Mouse (Mus musculus): Measurements from ENCODE around the gene Morc2a. TPM values are rescaled to one million over a fixed set of nuclear protein-coding genes. Genes with fewer than 3 reads are reported as not detected.
A peak's percentile ranks its signal among the peaks of the same experiment; 100 is the strongest.
"Not testable (repeated sequence)": the region's sequence is repeated elsewhere in the genome, so short reads cannot be mapped to it uniquely, and the experiment has no call there.

The Morc2a gene
- 25.9 and 31.0 TPM in 2 replicates for polyA plus RNA-seq (2015; fragmentation: Nextera tagmentation; extraction: Ambion mirVana)

GRCm38 (mm10) chr11:3648964-3649841 is at the start of gene Morc2a:
Morc2a (plus strand) TSS chr11:3649191.
- H3K9ac ChIP-seq (ENCODE audit: low read depth, low read length): peak within 1 kb of the TSS; percentile 80
- WGBS: under 1% methylated on average over 76 of the region's 81 CpGs
- H3K9me3 ChIP-seq (ENCODE audit: control insufficient read depth, low read length): peaks cover 14% of the 10 kb centered on the region
- peaks cover 24% of the 10 kb centered on the region for H3K36me3 ChIP-seq (ENCODE audit: control insufficient read depth, insufficient read depth, low read length)
- H3K27me3 ChIP-seq (replicated peaks; ENCODE audit: control insufficient read depth, insufficient read depth, low read length): no peaks in the 10 kb centered on the region
- H3K4me3 ChIP-seq (ENCODE audit: low read length): peak within 1 kb of the TSS; percentile 53
- ATAC-seq: peak; percentile 99
- peak within 1 kb of the TSS; percentile 94 for H3K27ac ChIP-seq (ENCODE audit: low read depth, low read length)
- peak within 1 kb of the TSS; percentile 76 for H3K4me2 ChIP-seq (ENCODE audit: low read length)
- peaks cover 20% of the 10 kb centered on the region for H3K4me1 ChIP-seq (ENCODE audit: control insufficient read depth, insufficient read depth, low read depth, low read length)

GRCm38 (mm10) chr11:3601966-3602365 is 47.0 kb upstream of the Morc2a start:
- H3K27ac ChIP-seq (ENCODE audit: low read depth, low read length); H3K4me3 ChIP-seq (ENCODE audit: low read length); H3K4me1 ChIP-seq (ENCODE audit: control insufficient read depth, insufficient read depth, low read depth, low read length); H3K9me3 ChIP-seq (ENCODE audit: control insufficient read depth, low read length); H3K36me3 ChIP-seq (ENCODE audit: control insufficient read depth, insufficient read depth, low read length); H3K4me2 ChIP-seq (ENCODE audit: low read length); ATAC-seq; H3K9ac ChIP-seq (ENCODE audit: low read depth, low read length); H3K27me3 ChIP-seq (replicated peaks; ENCODE audit: control insufficient read depth, insufficient read depth, low read length): not testable (repeated sequence)
- WGBS: 82% methylated on average over 1 of the region's 1 CpGs

- H3K9me3 ChIP-seq (ENCODE audit: control insufficient read depth, low read length); H3K4me3 ChIP-seq (ENCODE audit: low read length); ATAC-seq; H3K4me1 ChIP-seq (ENCODE audit: control insufficient read depth, insufficient read depth, low read depth, low read length); H3K27me3 ChIP-seq (replicated peaks; ENCODE audit: control insufficient read depth, insufficient read depth, low read length); H3K36me3 ChIP-seq (ENCODE audit: control insufficient read depth, insufficient read depth, low read length); H3K9ac ChIP-seq (ENCODE audit: low read depth, low read length); H3K4me2 ChIP-seq (ENCODE audit: low read length); H3K27ac ChIP-seq (ENCODE audit: low read depth, low read length): not testable (repeated sequence)
- WGBS: 45% methylated on average over 2 of the region's 2 CpGs
Measured at GRCm38 (mm10) chr11:3602687-3603086, 46.3 kb upstream of the Morc2a start.

- H3K27me3 ChIP-seq (replicated peaks; ENCODE audit: control insufficient read depth, insufficient read depth, low read length): no peaks in the 10 kb centered on the region
- no peak overlapping the region for H3K4me2 ChIP-seq (ENCODE audit: low read length)
- no peaks in the 10 kb centered on the region for H3K4me1 ChIP-seq (ENCODE audit: control insufficient read depth, insufficient read depth, low read depth, low read length)
- H3K9me3 ChIP-seq (ENCODE audit: control insufficient read depth, low read length): no peaks in the 10 kb centered on the region
- ATAC-seq: no peak
- no peak overlapping the region for H3K9ac ChIP-seq (ENCODE audit: low read depth, low read length)
- no peaks in the 10 kb centered on the region for H3K36me3 ChIP-seq (ENCODE audit: control insufficient read depth, insufficient read depth, low read length)
- 94% methylated on average over 5 of the region's 5 CpGs for WGBS
- no peak overlapping the region for H3K4me3 ChIP-seq (ENCODE audit: low read length)
- no peak overlapping the region for H3K27ac ChIP-seq (ENCODE audit: low read depth, low read length)
Measured at GRCm38 (mm10) chr11:3606456-3606855, 42.5 kb upstream of the Morc2a start.

GRCm38 (mm10) chr11:3615576-3615975 is 33.4 kb upstream of the Morc2a start:
- H3K9ac ChIP-seq (ENCODE audit: low read depth, low read length): no peak overlapping the region
- 87% methylated on average over 4 of the region's 4 CpGs for WGBS
- H3K36me3 ChIP-seq (ENCODE audit: control insufficient read depth, insufficient read depth, low read length): no peaks in the 10 kb centered on the region
- H3K27me3 ChIP-seq (replicated peaks; ENCODE audit: control insufficient read depth, insufficient read depth, low read length): no peaks in the 10 kb centered on the region
- H3K9me3 ChIP-seq (ENCODE audit: control insufficient read depth, low read length): no peaks in the 10 kb centered on the region
- no peak overlapping the region for H3K4me3 ChIP-seq (ENCODE audit: low read length)
- H3K27ac ChIP-seq (ENCODE audit: low read depth, low read length): no peak overlapping the region
- H3K4me2 ChIP-seq (ENCODE audit: low read length): no peak overlapping the region
- no peak for ATAC-seq
- no peaks in the 10 kb centered on the region for H3K4me1 ChIP-seq (ENCODE audit: control insufficient read depth, insufficient read depth, low read depth, low read length)

- no peak for ATAC-seq
- H3K27me3 ChIP-seq (replicated peaks; ENCODE audit: control insufficient read depth, insufficient read depth, low read length): no peaks in the 10 kb centered on the region
- no peak overlapping the region for H3K9ac ChIP-seq (ENCODE audit: low read depth, low read length)
- no peak overlapping the region for H3K4me3 ChIP-seq (ENCODE audit: low read length)
- no peak overlapping the region for H3K4me2 ChIP-seq (ENCODE audit: low read length)
- H3K36me3 ChIP-seq (ENCODE audit: control insufficient read depth, insufficient read depth, low read length): no peaks in the 10 kb centered on the region
- H3K27ac ChIP-seq (ENCODE audit: low read depth, low read length): no peak overlapping the region
- H3K9me3 ChIP-seq (ENCODE audit: control insufficient read depth, low read length): no peaks in the 10 kb centered on the region
- 83% methylated on average over 5 of the region's 5 CpGs for WGBS
- no peaks in the 10 kb centered on the region for H3K4me1 ChIP-seq (ENCODE audit: control insufficient read depth, insufficient read depth, low read depth, low read length)
Measured at GRCm38 (mm10) chr11:3622826-3623225, 26.2 kb upstream of the Morc2a start.

- no peak overlapping the region for H3K9ac ChIP-seq (ENCODE audit: low read depth, low read length)
- no peaks in the 10 kb centered on the region for H3K9me3 ChIP-seq (ENCODE audit: control insufficient read depth, low read length)
- WGBS: 83% methylated on average over 4 of the region's 4 CpGs
- no peak for ATAC-seq
- no peak overlapping the region for H3K4me2 ChIP-seq (ENCODE audit: low read length)
- H3K4me3 ChIP-seq (ENCODE audit: low read length): no peak overlapping the region
- H3K36me3 ChIP-seq (ENCODE audit: control insufficient read depth, insufficient read depth, low read length): no peaks in the 10 kb centered on the region
- no peaks in the 10 kb centered on the region for H3K27me3 ChIP-seq (replicated peaks; ENCODE audit: control insufficient read depth, insufficient read depth, low read length)
- H3K4me1 ChIP-seq (ENCODE audit: control insufficient read depth, insufficient read depth, low read depth, low read length): peaks cover 3% of the 10 kb centered on the region
- H3K27ac ChIP-seq (ENCODE audit: low read depth, low read length): no peak overlapping the region
Measured at GRCm38 (mm10) chr11:3624391-3625027, 24.5 kb upstream of the Morc2a start.

GRCm38 (mm10) chr11:3628999-3629491 is 19.9 kb upstream of the Morc2a start:
- no peak overlapping the region for H3K27ac ChIP-seq (ENCODE audit: low read depth, low read length)
- peak overlapping the region; percentile 86 for H3K4me2 ChIP-seq (ENCODE audit: low read length)
- WGBS: 2% methylated on average over 32 of the region's 32 CpGs
- peaks cover 3% of the 10 kb centered on the region for H3K4me1 ChIP-seq (ENCODE audit: control insufficient read depth, insufficient read depth, low read depth, low read length)
- H3K36me3 ChIP-seq (ENCODE audit: control insufficient read depth, insufficient read depth, low read length): no peaks in the 10 kb centered on the region
- H3K9me3 ChIP-seq (ENCODE audit: control insufficient read depth, low read length): no peaks in the 10 kb centered on the region
- peak overlapping the region; percentile 62 for H3K9ac ChIP-seq (ENCODE audit: low read depth, low read length)
- H3K27me3 ChIP-seq (replicated peaks; ENCODE audit: control insufficient read depth, insufficient read depth, low read length): no peaks in the 10 kb centered on the region
- peak; percentile 40; the same call in 1 of the 2 replicates for ATAC-seq
- peak overlapping the region; percentile 48 for H3K4me3 ChIP-seq (ENCODE audit: low read length)

GRCm38 (mm10) chr11:3633269-3633668 is 15.7 kb upstream of the Morc2a start:
- not testable (repeated sequence) for H3K4me2 ChIP-seq (ENCODE audit: low read length); H3K4me1 ChIP-seq (ENCODE audit: control insufficient read depth, insufficient read depth, low read depth, low read length); H3K36me3 ChIP-seq (ENCODE audit: control insufficient read depth, insufficient read depth, low read length); ATAC-seq; H3K9ac ChIP-seq (ENCODE audit: low read depth, low read length); H3K4me3 ChIP-seq (ENCODE audit: low read length); H3K9me3 ChIP-seq (ENCODE audit: control insufficient read depth, low read length); H3K27me3 ChIP-seq (replicated peaks; ENCODE audit: control insufficient read depth, insufficient read depth, low read length); H3K27ac ChIP-seq (ENCODE audit: low read depth, low read length)
- 89% methylated on average over 8 of the region's 8 CpGs for WGBS

All from hindbrain, embryonic 16.5 days (tissue).